Mouse (Mus musculus) T-cell, adult 2 months (primary cell): ENCODE data around the gene Top2a.
A peak's percentile ranks its signal among the peaks of the same experiment; 100 is the strongest.

ENCODE experiments used
- DNase-seq: peaks from one replicate; pipeline ENCODE4 v3.0.0; 2022; ENCODE audit warnings: low spot score

Gene Top2a

GRCm38 (mm10) chr11:98963191-98964021 is 60.6 kb downstream of the Top2a start:
- peak; percentile 63 for DNase-seq

DNA sequence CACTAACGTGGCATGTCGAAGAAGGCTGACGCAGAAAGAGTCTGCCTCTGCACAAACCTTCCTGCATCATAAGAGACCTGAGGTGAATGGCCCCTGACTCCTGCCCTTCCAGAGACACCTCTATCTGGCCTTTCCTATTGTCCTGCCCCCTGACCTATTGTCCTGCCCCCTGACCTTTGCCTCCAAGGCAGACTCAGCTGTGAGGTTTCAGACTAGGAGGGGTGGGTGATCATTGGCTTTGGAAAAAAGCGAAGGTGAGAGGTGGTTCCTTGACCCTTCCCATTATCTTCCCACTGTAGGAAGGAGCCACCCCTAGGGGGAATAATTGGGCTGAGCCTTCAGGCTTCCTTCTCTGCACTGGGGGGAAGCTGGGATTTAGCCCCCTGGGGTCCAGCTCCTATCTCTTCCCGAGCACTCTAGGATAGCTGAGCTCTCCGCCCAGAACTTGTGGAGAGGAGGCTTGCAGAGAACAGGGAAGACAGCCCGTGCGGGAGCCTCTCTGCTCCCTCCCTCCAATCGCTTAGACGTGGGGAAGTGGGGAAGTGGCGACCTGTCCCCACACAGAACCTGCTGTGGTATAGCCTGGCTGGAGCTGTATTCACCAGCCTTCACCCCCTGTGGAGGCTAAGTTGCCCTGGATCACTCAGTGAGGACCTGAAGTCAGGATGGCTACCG is 61.4 kb downstream of the Top2a start:
- DNase-seq: no peak

- DNase-seq: peak; percentile 51
Measured at GRCm38 (mm10) chr11:98961766-98962165, 62.2 kb downstream of the Top2a start.

DNA sequence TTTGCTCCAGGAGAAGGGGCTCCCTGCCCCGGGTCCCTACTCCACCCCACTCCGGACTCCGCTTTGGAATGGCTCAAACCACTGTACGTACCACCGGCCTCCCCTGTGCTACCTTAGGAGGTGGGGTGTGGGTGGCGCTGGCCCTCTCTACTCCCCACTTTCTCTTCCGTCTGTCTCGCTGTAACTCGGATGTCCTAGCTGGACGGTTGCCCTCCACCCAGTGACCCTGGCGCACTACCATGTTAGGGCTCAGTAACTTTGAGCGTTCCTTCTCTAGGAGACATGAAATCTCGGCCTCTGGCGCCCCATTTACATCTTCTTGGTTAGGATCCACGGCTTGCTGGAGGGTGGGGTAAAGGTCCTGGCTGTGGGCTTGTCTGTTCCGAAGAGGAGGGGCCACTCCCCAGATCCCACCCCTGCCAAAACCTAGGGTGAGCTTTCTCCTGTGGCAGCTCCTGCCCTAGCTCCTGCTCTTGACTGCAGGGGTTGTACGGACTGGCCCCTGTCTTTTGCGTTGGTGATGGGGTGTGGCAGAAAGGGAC is 62.9 kb downstream of the Top2a start:
- no peak for DNase-seq

DNA sequence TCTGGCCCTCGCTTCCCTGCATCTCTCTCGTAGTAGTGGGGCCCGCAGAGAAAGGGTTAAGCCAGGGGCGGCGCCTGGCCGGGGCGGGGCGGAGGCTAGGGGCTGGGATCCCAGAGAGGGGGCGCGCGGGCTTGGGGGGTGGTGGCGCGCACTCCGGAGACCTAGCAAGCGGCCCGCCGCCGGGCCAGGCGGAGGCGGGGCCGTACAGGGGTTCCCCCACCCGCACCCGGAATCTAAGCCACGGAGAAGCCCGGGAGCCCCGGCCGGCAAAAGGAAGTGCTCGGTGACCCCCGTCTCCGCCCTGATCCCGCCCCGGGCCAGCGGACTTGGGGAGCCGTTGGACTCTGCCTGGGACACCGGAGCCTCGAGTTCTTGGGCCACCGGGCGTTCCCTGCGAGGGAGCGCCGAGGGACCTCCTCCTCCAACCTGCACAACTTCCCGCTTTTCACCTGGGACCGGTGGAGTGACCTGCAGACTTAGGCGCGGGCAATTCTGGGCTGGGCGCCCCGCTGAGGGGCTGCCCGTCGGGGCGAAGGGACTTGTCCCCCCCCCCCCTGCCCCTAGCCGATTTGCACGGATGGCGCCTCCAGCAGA is 63.6 kb downstream of the Top2a start:
- DNase-seq: peak; percentile 55

GRCm38 (mm10) chr11:98959437-98960312 is 64.3 kb downstream of the Top2a start:
- peak; percentile 94 for DNase-seq

DNA sequence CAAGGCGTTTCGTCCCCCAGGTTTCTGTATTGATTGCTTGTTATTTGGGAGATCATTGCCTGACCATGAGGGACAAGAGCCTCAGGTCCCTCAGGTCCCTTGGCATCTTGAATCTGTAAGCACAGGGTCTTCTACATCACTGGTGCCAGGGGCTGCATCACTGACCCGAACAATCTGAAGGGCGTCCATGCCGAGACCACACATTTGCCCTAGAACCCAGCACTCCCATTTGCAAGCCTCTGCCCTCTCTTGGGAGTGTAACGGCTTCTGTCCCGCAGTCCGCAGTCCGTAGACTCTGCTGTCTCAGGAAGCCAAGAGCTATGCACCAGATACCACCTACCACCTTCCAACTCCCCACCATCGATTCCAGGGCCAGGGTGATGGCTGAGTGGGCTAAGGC is 67.6 kb downstream of the Top2a start:
- no peak for DNase-seq

DNA sequence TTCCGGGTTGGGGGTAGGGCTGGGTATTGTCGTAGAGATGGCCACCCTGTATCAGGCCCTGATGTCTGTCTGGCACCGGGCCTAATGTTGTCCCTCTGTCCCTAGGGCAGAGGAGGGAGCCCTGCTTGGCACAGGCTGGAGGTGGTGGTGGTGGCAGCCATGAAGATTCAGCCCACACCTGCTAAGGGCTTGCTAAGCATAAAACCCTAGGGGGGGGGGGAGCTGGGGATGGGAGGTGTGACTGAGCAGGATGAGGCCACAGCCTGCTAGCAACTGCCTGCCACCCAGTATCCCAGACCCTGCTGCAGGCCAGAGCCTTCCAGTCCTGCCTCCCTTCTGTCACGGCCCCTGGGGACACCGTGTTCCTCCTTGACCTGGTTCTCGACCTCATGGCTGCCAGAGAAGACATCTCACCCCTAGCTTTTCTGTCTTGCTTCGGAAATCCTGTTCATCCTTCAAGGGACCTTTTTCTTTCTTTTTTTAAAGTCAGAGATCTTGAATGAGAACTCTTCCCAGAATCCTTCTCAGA is 68.2 kb downstream of the Top2a start:
- DNase-seq: no peak

DNA sequence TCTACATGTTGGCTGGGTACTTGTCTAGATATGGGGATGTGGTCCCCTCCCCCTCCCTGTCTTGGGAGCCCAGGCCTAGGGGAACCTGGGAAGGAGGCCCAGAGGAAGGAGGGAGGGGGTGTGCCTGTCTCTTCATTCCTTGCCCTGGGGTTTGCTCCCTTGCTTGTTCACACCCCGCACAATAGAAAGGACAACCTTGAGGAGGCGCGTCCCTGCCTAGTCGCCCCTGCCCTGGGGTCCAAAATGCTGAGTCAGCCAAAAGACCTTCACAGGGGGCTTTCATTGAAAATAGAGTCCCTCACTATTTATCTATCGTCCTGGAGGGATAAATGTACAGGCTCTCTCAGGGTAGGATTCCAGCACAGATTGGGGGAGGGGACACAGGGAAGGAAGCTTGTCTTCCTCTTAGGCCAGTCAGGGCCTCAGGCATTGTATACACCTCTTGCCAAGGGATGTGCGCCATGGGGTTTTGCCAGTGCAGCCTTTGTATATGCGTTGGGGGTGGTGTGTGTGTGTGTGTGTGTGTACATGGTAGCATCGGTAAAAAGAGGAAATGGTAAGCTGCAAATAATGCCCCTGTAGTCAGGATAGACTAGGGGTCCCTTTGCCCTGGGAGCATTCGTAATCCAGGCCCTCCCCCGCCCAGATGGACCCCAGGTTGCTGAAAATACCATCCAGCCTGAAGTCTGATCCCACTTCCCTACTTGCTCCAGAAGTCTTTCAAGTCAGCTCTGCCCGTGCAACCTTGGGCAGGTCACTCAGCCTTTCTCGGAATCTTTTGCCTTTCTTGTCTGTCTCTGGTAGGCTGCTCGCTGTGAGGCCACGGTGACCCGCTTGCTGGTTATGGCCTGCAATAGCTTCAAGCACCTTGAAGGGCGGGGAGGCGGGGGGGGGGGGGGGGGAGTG is 68.9 kb downstream of the Top2a start:
- no peak for DNase-seq

GRCm38 (mm10) chr11:98954373-98954772 is 69.6 kb downstream of the Top2a start:
- DNase-seq: peak; percentile 59

GRCm38 (mm10) chr11:98953835-98954320 is 70.1 kb downstream of the Top2a start:
- no peak for DNase-seq

GRCm38 (mm10) chr11:98953361-98953760 is 70.6 kb downstream of the Top2a start:
- no peak for DNase-seq

- no peak for DNase-seq
Measured at GRCm38 (mm10) chr11:98952736-98953135, 71.3 kb downstream of the Top2a start.

DNA sequence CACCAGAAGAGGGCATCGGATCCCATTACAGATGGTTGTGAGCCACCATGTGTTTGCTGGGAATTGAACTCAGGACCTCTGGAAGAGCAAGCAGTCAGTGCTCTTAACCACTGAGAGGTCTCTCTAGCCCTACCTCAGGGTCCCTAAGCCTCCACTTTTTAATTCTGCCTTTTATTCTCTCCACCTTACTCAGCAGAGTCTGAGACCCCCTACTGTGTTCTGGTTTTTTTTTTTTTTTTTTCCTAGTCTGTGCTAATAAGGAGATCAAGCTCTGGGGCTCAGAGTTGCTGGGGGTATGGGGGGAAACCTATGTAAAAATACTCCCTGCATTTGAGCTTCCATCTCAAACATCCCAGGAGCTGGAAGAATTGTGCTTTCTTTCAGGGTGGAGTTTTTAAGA is 71.9 kb downstream of the Top2a start:
- no peak for DNase-seq

DNA sequence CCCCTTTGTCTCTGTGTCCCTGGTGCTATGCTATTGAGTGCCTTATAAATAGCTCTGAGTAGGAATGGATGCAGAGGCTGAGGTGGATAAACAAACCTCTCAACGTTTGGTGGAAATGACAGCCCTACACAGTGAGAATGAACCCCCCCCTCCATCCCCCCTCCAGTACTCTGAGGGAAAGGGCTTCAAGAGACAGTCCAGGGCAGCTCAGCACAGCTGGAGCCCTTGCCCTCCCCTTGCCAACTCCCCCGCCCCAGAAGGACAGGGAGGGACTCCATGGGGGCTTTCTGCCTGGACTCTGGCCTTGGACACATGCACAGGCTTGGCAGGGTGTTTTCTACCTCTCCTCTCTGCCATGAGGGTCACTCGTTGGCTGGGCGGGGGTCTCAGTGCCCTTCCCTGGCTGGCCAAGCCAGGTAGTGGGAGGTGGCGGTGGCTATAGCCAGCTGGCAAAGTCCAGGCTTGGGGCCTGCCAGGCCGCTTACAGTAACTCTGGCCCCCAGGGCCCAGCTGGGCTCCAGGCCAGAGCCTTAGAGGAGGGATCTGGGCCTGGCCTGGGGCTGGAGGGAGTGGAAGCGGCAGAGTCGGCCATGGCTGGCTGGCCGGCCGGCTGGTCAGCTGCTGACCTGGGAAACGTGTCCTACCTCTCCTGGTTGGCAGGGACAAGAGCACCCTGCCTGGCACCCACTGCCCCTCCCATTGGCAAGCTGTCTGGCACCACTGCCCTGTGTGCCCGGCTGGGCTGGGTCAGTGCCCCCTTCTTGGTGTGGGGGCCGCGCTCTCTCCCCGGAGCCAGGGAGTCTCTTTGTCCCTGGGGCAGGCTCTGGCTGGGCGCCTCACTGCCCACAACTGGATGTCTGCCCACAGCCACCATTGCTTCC is 72.7 kb downstream of the Top2a start:
- DNase-seq: no peak

DNA sequence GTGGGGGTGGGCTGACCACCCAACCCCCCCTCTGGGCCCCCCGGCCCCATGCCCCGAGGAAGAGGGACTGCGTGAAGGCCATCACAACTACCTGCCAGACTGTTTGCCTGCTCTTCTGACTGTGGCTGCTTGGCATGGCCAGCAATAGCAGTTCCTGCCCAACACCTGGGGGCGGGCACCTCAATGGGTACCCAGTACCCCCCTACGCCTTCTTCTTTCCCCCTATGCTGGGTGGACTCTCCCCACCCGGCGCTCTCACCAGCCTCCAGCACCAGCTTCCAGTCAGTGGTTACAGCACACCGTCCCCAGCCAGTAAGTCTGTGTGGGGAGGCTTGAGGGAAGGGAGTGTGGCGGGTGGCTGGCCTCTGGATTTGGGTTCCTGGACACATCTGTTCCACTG is 73.5 kb downstream of the Top2a start:
- DNase-seq: no peak

DNA sequence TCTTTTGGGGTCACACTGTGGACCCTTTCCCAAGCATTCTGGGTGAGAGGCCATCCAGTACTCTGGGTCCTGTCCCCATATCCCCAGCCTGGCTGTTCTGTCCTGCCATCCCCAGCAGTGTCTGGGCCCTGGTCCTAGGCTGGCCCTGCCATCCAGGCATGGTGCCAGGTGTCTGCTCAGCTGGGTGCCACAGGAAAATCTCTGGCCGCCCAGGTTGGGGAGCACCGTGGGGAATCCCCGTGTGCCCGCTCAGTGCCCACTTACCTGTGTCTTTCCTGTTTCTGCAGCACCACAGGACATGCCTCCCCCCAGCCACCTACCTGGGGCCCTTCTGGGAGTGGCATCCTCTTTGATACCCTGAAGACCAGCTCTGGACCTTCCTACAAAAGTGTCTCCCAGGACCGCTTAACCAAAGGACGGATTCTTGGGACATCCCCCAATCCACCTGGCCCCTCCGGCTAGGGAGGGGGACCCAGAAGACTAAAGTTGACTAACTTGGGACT is 74.0 kb downstream of the Top2a start:
- DNase-seq: no peak

DNA sequence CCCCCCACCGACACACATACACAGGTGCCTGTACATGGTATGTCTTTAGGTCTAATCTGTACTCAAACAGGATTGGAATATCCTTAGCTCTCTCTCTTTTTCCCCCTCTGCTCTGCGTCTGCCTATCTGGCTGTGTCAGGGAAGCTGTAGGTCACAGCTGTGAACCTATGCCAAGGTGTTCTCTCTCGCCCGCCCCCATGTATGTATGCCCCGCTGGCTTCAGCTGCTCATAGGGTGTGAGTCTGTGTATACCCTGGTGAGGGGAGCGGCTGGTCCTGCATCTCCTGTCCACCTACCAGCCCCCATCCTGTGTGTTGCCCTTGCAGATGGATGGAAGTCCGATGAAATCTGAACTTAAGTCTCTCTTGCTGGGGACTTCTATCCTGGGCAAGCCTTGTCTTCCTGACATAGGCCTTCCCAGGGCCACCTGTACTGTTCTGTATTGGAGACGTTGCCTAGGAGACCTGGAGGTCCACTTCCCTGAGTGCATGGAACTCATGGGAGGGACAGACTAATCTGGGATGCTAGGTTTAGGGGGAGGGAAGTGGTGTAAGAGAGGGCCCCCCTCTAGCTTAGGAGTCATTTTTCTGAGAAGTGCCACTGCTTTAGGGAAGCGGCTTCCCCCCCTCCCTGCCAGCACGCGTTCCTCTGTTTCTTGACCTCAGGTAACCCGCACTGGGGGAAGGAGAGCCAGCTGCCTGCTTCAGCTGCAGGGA is 74.6 kb downstream of the Top2a start:
- no peak for DNase-seq
